Mouse (Mus musculus): Measurements from ENCODE around the gene 9930104L06Rik. TPM values are rescaled to one million over a fixed set of nuclear protein-coding genes. Genes with fewer than 3 reads are reported as not detected.

Gene 9930104L06Rik
- total and polyA plus RNA-seq, 3 experiments: 15.5 to 17.3 TPM; not detected in 1

GRCm38 (mm10) chr4:124957284-124957683 lies 20.4 kb downstream of the 9930104L06Rik start:
- Histone ChIP-seq H3K27ac (ENCODE audit: control insufficient read depth, low read depth, low read length) (no peak overlapping the region), H3K9me3 (replicated peaks; ENCODE audit: insufficient read depth, low read length) (no peaks in the 10 kb centered on the region), H3K4me1 (ENCODE audit: control insufficient read depth in 1 of 2, insufficient read depth in 2 of 2, low read length in 2 of 2) (no peaks in the 10 kb centered on the region), H3K9ac (ENCODE audit: control insufficient read depth, low read depth, low read length, poor library complexity, severe bottlenecking) (no peak overlapping the region), H3K79me2 (ENCODE audit: control insufficient read depth, insufficient read depth, low read length, poor library complexity) (no peaks in the 10 kb centered on the region), H3K36me3 (ENCODE audit: control insufficient read depth in 1 of 2, insufficient read depth in 2 of 2, low read length in 2 of 2) (no peaks in the 10 kb centered on the region), H3K27me3 (ENCODE audit: control insufficient read depth in 1 of 2, insufficient read depth in 2 of 2, low read length in 2 of 2) (no peaks in the 10 kb centered on the region), H3K4me3 (ENCODE audit: control insufficient read depth in 1 of 2, insufficient read depth in 1 of 2, low read depth in 2 of 2, low read length in 2 of 2) (no peak overlapping the region)
- no peak for DNase-seq (ENCODE audit: low read depth, low spot score)
- TF ChIP-seq POLR2AphosphoS2 (IDR thresholded peaks at IDR 0.05; ENCODE audit: low read length) (no peak), ZNF384 (IDR thresholded peaks at IDR 0.05; ENCODE audit: low read depth, low read length) (no peak), NELFE (IDR thresholded peaks at IDR 0.05; ENCODE audit: low read depth, low read length) (no peak), ETS1 (IDR thresholded peaks at IDR 0.05; ENCODE audit: low read depth, low read length) (no peak), TCF12 (IDR thresholded peaks at IDR 0.05; ENCODE audit: low read depth, low read length) (no peak)

- TF ChIP-seq CHD2 (IDR thresholded peaks at IDR 0.05; ENCODE audit: low read length): no peak
- no peak for TF ChIP-seq ETS1 (IDR thresholded peaks at IDR 0.05; ENCODE audit: low read depth, low read length)
- no peak for TF ChIP-seq MYC (IDR thresholded peaks at IDR 0.05; ENCODE audit: low read depth, low read length)
- no peak for TF ChIP-seq JUND (IDR thresholded peaks at IDR 0.05; ENCODE audit: low read depth, low read length)
- no peak for TF ChIP-seq USF1 (IDR thresholded peaks at IDR 0.05; ENCODE audit: low read depth, low read length)
- TF ChIP-seq NRF1 (IDR thresholded peaks at IDR 0.05; ENCODE audit: insufficient read depth, low read depth, low read length, poor library complexity, severe bottlenecking): no peak
- no peak for TF ChIP-seq CHD1 (IDR thresholded peaks at IDR 0.05; ENCODE audit: low read depth, low read length)
- no peak for TF ChIP-seq HCFC1 (IDR thresholded peaks at IDR 0.05; ENCODE audit: low read depth, low read length)
- no peak for TF ChIP-seq TCF12 (IDR thresholded peaks at IDR 0.05; ENCODE audit: low read depth, low read length)
- TF ChIP-seq ZKSCAN1 (IDR thresholded peaks at IDR 0.05; ENCODE audit: low read depth, low read length): no peak
- TF ChIP-seq MXI1 (IDR thresholded peaks at IDR 0.05; ENCODE audit: low read depth, low read length): no peak
- no peak for TF ChIP-seq POLR2A (IDR thresholded peaks at IDR 0.05; ENCODE audit: control insufficient read depth in 1 of 2, insufficient read depth in 1 of 2, low read depth in 1 of 2, low read length in 2 of 2, poor library complexity in 1 of 2)
- TF ChIP-seq MEF2A (IDR thresholded peaks at IDR 0.05; ENCODE audit: extremely low read depth, insufficient replicate concordance, low read depth, low read length, poor library complexity, severe bottlenecking): no peak
- Histone ChIP-seq H3K27me3 (ENCODE audit: control insufficient read depth in 1 of 2, insufficient read depth in 2 of 2, low read length in 2 of 2) (no peaks in the 10 kb centered on the region), H3K9me3 (replicated peaks; ENCODE audit: insufficient read depth, low read length) (no peaks in the 10 kb centered on the region), H3K27ac (ENCODE audit: control insufficient read depth, low read depth, low read length) (no peak overlapping the region), H3K4me1 (ENCODE audit: control insufficient read depth in 1 of 2, insufficient read depth in 2 of 2, low read length in 2 of 2) (no peaks in the 10 kb centered on the region), H3K4me3 (ENCODE audit: control insufficient read depth in 1 of 2, insufficient read depth in 1 of 2, low read depth in 2 of 2, low read length in 2 of 2) (no peak overlapping the region), H3K79me2 (ENCODE audit: control insufficient read depth, insufficient read depth, low read length, poor library complexity) (no peaks in the 10 kb centered on the region), H3K9ac (ENCODE audit: control insufficient read depth, low read depth, low read length, poor library complexity, severe bottlenecking) (no peak overlapping the region), H3K36me3 (ENCODE audit: control insufficient read depth in 1 of 2, insufficient read depth in 2 of 2, low read length in 2 of 2) (no peaks in the 10 kb centered on the region)
- DNase-seq (ENCODE audit: low read depth, low spot score): no peak
Measured at GRCm38 (mm10) chr4:124959062-124959461, 22.2 kb downstream of the 9930104L06Rik start.
